Mouse (Mus musculus) heart, postnatal 14 days (tissue): ENCODE data around the gene AU022252. TPM values are rescaled to one million over a fixed set of nuclear protein-coding genes. Genes with fewer than 3 reads are reported as not detected.

Source experiments
- DNase-seq, 2 experiments: peaks; one replicate each; pipeline ENCODE4 v3.0.0; 2021 to 2022
- intact Hi-C: fragments of 180-260 bp; cut with DNase I; formaldehyde crosslinking; loops from one replicate; pipeline ENCODE4 v1.15.1; 2025
- total RNA-seq, 2 experiments: library from RNA; stranded (reverse); gene quantifications; 2 replicates each; pipeline ENCODE4 v1.2.3; 2021

AU022252 gene
- total RNA-seq, 2 experiments from 2014 or later: 21.1 to 23.4 TPM

DNA sequence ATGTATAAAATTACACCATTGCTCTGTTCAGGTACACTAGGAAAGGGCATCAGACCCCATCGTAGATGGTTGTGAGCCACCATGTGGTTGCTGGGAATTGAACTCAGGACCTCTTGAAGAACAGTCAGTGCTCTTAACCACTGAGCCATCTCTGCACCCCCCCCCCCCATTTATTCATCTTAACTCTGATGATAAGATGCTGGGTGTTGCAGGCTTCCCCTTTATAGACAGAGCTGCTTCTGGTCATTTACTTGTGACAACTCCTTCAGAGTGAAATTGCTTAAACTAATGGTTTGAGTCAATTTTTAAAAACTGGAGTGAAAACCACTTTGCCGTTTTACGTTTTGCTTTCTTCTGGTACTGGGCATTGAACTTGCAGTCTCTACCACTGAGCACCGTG lies 39.8 kb downstream of the AU022252 start:
- no peak for DNase-seq
- intact Hi-C loops: no loop called here

DNA sequence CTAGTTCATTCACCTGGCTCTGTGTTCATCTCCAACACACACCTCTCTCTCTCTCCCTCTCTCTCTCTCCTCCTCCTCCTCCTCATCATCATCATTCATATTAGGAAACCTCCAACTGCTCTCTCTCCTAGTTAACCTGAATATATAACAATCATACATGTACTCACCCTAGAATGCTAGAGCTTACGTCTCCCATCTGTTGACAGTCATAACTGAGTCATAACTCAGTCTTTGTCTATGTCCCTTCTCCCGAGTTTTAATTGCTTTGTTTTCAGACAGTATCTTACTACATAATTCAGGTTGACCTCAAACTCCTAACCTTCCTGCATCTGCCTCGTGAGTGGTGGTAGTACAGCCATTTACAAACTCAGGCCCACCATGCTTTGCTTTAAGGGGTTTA lies 41.2 kb downstream of the AU022252 start:
- intact Hi-C loops: no loop called here
- DNase-seq: no peak

DNA sequence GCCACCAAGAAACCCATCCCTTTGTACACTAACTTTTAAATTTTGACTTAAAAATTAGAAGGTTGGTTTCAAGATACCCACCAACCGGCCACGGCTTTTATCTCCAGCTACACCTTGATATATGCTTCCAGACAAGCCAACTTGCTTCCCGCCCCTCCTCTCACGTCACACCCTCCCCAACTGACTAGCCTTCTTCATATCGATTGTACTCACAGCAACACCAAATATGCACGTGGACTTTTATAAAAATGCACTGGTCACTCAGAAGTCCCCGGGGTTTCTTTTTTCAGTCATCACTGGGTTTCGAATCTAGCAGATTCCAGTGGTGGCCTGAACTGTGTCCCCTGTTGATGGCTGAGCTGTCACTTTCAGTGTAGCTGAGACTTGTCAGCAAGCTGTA lies 41.9 kb downstream of the AU022252 start:
- intact Hi-C loops: no loop called here
- DNase-seq: no peak

DNA sequence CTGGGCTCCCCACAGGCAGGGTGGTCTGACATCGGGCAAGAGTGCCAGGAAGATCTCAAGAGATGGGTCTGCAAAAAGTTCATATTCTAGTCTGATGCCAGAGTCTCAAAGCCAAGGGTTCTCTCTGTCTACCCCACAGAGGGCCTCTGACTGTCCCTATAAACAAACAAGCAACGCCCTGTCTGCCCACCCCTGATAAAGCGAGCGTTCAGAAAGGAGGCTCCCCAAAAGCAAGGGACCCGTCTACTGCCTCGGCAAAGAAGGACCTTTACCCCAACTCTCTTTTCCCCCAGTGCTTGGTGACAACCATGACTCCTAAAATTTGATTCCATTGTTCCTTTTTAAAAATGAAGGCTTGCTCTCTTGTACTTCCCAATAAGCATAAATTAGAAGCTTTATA lies 42.6 kb downstream of the AU022252 start, which contains the start of gene Ermap:
Gene Ermap, minus strand, starts transcription at position 148 of the 400 bp plus-strand sequence.
- no peak for DNase-seq
- intact Hi-C loops: no loop called here

DNA sequence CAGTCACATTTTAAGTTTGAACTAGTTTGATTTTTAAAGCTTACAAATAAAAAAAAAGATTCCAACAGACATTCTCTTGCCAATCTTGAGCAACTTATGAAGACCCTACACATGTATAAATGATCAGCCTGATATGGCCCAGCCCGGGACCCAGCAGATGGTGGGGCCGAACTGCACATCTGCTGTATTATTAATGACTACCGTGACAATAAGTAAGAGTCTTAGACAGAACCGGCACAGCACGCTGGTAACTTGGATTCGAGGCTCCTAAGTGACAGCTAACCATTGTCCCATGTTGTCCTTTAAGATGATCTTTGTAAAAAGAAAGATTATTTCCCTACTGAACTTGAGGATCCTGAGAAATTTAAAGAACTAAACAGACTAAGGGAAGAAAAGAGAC lies 43.1 kb downstream of the AU022252 start:
- DNase-seq: no peak
- intact Hi-C loops: no loop called here

DNA sequence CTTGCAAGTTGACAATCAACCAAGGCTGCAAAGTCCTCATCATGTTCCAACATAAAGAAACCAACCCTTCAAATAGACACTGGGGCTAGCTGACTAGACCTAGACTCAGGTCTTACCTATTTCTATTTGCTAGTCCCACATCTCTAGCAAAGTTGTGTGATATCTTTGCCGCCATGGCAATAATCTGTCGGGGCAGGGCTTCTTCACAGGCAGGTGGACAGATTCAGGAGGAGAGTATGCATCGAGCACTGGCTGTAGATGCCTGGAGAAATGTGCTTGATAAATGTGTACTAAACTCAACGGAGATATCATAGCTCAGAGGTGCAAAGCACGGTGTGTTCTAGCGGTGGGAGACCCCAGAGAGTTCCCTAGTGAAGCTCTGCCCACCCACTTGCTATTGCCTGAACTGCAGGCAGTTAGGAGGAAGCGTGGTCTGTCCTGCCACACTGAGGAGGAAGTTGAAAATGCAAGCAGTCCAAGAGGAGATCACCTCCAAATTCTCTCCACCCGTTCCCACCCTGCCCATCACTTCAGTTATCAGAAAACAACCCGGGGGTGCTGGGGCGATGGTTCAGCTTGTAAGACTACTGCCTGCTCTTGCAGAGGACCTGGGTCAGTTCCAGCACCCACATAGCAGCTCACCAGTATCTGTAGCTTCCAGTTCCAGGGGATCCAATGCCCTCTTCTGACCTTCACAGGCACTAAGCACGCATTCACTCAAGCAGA lies 44.3 kb downstream of the AU022252 start:
- intact Hi-C loops: no loop called here
- DNase-seq: no peak

DNA sequence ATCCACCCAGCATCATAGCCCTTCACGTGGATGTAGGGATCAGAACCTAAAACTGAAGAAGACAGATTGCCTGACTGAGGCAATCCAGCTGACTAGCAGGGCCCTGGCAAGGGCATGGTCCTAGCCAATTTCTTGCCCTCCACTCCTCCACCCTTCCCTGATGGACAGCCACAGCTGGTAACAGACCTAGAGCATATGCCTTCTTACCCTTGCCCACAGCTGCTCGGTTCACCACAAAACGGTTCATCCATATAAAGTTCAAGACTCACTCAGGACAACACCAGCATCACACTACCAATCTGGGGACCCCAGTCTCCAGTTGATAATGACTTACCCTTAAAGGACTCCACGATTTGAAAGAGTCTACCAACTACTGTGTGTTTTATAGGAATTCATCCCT lies 46.7 kb downstream of the AU022252 start:
- DNase-seq: no peak
- intact Hi-C loops: no loop called here

DNA sequence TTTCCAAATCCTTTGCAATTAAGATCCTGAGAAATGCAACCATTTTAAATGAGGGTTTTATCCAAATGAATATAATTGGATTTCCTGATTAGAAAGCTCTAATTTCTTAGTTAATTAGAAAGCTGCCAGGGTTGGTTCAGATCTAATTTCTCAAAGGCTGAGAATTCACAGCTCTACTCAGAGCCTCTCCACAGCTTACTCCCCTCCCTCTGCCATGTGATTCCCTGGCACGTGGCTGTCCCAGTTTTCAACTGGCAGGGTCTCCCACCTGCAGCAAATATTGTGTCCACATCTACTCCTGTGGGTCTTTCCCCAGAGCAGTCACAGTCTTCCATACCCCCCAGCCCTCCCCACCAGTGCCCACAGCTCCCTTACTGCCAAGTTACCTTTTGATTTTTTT lies 49.0 kb downstream of the AU022252 start:
- intact Hi-C loops: no loop called here

DNA sequence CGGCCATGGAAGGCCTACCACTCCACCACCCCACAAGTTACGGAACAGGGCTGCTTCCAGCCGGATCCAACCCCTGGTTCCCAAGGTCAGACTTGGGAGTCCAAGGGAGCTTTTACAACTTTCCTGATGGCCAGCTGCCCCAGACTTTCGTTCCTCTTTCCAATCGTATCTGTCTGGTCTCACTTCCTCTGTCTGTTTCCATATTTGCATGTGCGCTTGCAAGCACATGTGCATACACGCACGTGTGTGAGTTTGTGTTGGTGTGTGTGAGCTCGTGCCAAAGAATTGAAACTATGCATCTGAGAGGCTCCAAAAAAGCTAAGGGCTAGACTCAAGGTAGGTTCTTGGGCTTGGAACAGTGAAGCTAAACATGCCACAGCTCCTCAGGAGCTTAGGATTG lies 51.1 kb downstream of the AU022252 start:
- intact Hi-C loops: no loop called here

More for the DNA sequence above, 49.0 kb downstream of the AU022252 start:
- no peak for DNase-seq

DNA sequence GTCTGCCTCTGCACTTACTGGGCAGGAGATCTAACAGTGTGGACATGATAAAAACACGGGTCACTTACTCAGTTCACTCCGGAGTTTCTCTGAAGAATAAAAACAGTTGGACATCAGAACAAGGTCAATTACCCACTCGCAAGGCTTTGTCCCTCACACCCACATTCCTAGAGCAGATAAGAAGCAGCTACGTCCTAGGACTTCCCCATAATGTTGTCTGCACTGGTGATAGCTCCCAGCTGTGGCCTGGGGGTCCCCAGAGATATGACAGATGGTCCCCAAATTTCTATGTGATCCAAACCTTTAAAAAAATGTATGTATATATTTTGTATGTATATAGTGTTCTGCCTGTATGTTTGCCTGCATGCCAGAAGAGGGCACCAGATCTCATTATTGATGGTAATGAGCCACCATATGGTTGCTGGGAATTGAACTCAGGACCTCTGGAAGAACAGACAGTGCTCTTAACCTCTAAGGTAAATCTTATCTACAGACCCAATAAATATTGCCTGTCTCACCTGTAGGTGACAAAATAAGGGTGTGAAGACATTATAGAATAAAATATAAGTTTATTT lies 52.3 kb downstream of the AU022252 start:
- intact Hi-C loops: no loop called here
- DNase-seq: no peak

More for the DNA sequence above, 51.1 kb downstream of the AU022252 start:
- no peak for DNase-seq

DNA sequence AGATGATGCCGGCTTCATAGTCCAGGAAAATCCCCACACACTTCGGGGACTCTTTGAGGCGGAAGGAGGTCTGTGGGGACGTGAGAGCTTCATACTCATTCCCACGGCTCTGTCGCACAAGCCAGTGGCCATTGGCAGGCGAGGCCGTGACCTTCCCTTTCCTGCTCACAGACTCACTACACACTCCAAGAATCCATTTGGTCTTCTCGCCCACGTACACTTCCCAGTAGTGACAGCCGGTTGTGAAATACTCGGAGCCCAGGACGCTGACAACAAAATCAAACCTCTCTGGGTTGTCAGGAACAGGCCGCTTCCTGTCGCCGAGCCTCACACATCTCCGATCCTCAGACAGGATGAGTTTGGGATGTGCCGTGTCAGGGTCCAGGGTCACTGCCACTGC lies 54.2 kb downstream of the AU022252 start:
- peak; percentile 21 to 33 for DNase-seq
- intact Hi-C loops: loop anchor here (10.0 kb wide), 1 partner anchor 554 kb away; the partner anchor contains the start of genes Cfap57 and Ebna1bp2

DNA sequence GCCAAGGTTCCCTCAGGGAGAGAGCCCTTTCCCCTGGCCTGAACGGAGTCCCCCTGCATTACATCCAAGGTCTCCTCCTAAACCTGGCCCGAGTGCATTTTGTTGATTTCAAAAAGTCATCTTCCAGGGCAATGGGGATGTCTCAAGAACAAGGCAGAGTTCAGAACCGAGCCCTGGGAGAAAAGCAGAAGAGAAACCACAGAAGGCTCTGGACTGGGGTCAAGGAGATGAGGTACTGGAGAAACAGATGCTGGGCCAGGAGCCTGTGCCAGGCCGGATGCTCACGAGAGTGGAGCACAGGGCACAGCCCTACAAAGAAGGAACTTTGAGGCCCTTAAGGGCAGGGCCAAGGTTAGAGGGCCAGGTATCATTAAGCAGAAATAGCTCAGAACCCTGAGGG lies 54.8 kb downstream of the AU022252 start:
- DNase-seq: peak in 1 of 2 experiments; percentile 31

DNA sequence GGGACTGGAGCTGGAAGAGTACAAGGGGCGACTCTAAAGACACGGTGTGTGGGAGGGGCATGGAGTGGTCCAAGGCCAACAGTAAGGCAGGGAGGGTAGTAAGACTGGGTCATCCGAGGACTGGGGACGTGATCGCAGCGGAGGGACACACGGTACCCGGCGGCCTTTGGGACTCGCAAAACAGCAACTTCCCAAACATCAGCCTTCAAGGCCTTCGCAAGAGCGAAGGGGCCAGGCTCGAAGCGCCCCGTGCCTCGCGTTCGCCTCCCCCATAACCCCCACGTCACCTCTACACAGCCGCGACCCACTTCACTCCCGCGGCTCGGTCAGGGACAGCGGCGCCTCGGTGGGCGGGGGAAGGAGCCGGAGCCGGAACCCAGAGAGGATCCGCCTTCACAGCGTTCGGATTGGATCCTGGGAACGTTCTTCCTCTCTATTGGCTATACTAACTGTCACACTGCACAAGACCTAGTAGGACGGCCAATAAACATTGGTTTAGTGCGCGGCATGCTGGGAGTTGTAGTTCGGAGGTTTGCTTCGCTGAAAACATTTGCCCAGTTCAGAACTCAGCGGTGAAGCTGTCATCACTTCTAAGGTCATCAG lies 58.6 kb downstream of the AU022252 start, which contains the start of gene Zfp691:
Gene Zfp691, minus strand, starts transcription at position 345 of the 603 bp plus-strand sequence.
- DNase-seq: peak; percentile 92 to 94
- intact Hi-C loops: loop anchor here (10.0 kb wide), 1 partner anchor 549 kb away; the partner anchor contains the start of genes Cfap57 and Ebna1bp2

More for the DNA sequence above, 54.8 kb downstream of the AU022252 start:
- intact Hi-C loops: loop anchor here (10.0 kb wide), 1 partner anchor 553 kb away; the partner anchor contains the start of genes Cfap57 and Ebna1bp2

DNA sequence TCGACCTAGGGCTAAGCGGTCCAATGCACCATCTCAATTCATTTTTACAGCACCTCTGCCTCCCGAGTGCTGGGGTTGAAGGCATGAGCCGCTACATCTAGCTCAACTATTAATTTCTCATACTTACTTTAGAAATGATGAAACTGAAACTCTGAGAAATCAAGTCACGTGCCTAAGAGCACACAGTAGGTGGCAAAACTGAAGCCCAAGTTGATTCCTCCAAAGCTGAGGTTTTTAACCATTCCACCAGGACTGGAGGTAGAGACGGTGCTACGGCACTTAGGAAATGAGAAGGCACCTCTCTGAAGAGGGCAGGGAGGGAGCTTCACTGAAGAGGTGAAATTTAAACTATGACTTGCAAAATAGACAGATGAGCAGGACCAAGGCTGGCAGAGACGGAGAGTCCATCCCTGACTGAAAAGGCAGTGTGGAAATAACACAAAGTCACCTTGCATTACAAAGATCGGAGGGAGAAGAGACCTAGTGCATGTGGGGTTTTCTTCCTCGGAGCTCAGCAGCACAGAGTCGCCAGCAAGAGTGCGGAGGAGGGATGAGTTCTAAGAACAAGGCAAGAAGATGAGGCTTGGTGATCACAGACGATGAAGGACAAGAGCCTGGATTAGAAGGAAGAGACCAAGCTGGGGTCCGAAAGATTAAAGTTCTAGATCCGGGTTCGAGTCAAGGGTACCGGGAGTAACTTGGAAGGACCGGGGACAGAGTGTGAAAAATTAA lies 59.4 kb downstream of the AU022252 start:
- no peak for DNase-seq
- intact Hi-C loops: loop anchor here (10.0 kb wide), 1 partner anchor 548 kb away; the partner anchor contains the start of genes Cfap57 and Ebna1bp2

DNA sequence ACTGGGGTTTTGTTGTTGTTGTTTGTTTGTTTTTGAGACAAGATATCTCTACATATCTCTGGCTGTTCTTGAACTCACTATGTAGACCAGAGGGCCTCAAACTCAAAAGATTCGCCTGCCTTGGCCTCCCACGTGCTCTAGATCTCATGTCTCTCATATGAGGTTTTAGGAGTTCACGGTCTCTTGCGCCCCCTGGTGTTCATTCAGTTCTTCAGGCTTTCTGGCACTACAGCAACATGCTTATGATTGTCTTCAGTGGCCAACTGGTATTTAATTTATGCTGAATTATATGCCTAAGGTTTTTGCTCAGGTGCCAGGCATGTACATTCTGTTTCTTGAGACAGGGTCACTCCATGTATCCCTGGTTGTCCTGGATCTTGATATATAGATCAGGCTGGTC lies 64.8 kb downstream of the AU022252 start:
- intact Hi-C loops: loop anchor here (1.0 to 5.0 kb wide), 2 partner anchors 35 to 162 kb away; no protein-coding TSS in a partner anchor
- peak; percentile 82 to 88 for DNase-seq

DNA sequence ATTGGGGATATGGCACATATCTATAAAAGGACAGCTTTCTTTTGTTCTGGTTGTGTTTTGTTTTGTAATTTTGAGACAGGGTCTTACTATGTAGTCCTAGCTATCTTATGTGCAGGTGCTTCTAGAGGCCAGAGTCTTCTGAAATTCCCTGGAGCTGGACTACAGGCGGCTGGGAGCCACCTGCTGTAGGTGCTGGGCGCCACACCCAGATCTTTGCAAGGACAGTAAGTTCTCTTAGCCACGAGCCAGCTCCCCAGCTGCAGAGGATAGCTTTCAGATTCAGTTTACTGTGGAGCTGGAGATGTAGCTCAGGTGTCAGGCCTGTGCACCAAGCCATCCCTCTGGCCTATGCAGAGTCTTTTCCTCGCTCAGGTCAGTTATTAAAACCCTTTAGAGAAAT lies 65.4 kb downstream of the AU022252 start:
- intact Hi-C loops: loop anchor here (1.0 to 5.0 kb wide), 2 partner anchors 35 to 162 kb away; no protein-coding TSS in a partner anchor
- DNase-seq: no peak

DNA sequence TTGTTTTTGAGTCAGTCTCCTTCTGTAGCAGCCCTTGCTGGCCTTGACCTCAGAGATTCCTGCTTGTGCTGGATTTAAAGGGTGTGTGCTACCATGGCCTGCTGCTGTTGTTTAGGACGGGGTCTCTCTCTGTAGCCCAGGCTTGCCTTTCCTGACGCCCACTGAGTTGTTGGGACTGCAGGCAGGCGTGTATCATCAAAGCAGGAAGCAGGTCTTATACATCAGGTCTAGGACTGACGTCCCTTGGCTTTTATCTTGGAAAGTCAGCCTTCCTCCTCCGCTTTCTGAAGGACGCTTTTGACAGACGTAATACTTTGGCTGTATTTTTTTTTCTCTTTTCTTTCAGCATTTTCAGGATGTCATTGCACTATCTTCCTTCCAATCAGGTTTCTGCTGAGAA lies 66.6 kb downstream of the AU022252 start:
- DNase-seq: no peak
- intact Hi-C loops: loop anchor here (5.0 kb wide), 1 partner anchor 36 kb away; no protein-coding TSS in a partner anchor

DNA sequence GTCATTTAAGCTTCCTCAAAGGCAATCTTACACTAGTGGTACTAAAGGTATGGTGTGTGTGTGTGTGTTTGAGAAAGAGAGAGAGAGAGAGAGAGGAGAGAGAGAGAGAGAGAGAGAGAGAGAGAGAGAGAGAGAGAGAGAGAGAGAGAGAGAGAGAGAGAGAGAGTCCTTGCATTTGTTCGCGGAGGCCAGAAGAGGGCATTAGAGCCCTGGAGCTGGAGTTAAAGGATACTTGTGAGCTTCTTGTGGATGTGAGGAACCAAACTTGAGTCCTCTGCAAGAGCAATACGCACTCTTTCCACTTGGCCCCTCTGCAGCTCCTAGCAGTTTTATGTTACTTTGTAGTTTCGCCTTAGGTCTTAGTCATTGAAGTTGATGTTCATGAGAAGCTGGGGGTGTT lies 69.5 kb downstream of the AU022252 start:
- no peak for DNase-seq
- intact Hi-C loops: no loop called here

DNA sequence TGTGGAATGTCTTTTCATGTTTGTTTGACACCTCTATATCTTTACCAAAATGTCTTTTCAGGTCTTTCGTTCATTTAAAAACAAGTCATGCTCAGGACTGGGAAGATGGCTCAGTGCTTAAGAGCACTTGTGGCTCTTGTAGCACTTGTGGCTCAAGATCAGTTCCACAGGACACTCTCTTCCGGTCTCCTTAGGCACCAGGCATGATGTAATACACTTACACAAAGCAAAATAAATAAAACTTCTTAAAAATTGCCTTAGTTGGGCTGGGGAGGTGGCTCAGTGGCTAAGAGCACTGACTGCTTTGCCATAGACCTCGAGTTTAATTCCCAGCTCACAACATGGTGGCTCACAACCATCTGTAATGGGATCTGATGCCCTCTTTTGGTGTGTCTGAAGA lies 71.2 kb downstream of the AU022252 start:
- DNase-seq: no peak
- intact Hi-C loops: no loop called here

DNA sequence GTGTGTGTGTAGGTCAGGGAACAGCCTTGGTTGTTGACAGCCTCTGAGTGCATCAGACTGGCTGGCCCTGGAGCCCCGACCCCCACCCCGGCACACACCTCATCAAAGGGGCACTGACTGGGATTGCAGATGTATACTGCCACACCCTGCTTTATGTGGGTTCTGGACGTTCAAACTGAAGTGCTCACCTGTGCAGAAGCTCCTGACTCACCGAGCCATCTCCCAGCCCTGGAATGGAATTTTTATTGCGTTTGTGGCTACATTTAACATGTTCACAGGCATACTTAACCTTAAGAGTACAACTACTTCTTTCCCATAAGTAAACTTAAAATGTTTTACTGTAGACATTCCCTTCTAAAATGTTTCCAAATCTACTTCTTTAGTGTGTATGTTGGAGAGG lies 74.6 kb downstream of the AU022252 start:
- intact Hi-C loops: no loop called here
- no peak for DNase-seq
